Mouse (Mus musculus) kidney, adult 2 months (tissue): ENCODE results near the gene Clp1. TPM values are rescaled to one million over a fixed set of nuclear protein-coding genes. Genes with fewer than 3 reads are reported as not detected.

Source experiments
- DNase-seq: peaks from one replicate; pipeline ENCODE4 v3.0.0; 2021
- H3K27ac ChIP-seq: fragments of 200-500 bp; 2 replicates; pipeline ENCODE4 v1.5.1; 2012; ENCODE audit warnings: low read depth, low read length, control low read depth, inconsistent platforms; ENCODE audit not compliant: insufficient read depth
- H3K27me3 ChIP-seq: fragments of 200-500 bp; replicated peaks from 2 replicates; pipeline ENCODE4 v1.6.1; 2012; ENCODE audit warnings: mild to moderate bottlenecking, moderate library complexity, low read length, inconsistent platforms; ENCODE audit not compliant: control insufficient read depth, insufficient read depth
- H3K36me3 ChIP-seq: fragments of 200-500 bp; 2 replicates; pipeline ENCODE4 v1.6.1; 2012; ENCODE audit warnings: mild to moderate bottlenecking, moderate library complexity, low read length, inconsistent platforms; ENCODE audit not compliant: control insufficient read depth, insufficient read depth
- H3K4me1 ChIP-seq: fragments of 200-500 bp; 2 replicates; pipeline ENCODE4 v1.6.1; 2011; ENCODE audit warnings: low read length; ENCODE audit not compliant: control insufficient read depth, insufficient read depth
- H3K4me3 ChIP-seq: fragments of 200-500 bp; 2 replicates; pipeline ENCODE4 v1.5.1; 2011; ENCODE audit warnings: mild to moderate bottlenecking, low read depth, low read length, control low read depth; ENCODE audit not compliant: insufficient read depth
- CTCF ChIP-seq: fragments of 200-500 bp; conservative IDR thresholded peaks from 2 replicates; pipeline ENCODE4 v1.5.1; 2011; ENCODE audit warnings: low read depth, mild to moderate bottlenecking, control low read depth, low read length, moderate library complexity, mixed read lengths; ENCODE audit not compliant: insufficient read depth, insufficient read length
- POLR2A ChIP-seq: fragments of 200-500 bp; IDR thresholded peaks from one replicate; pipeline ENCODE4 v1.6.1; 2011; ENCODE audit warnings: low read depth, low read length, control low read depth
- WGBS: fragments of 180-500 bp; shearing (Covaris S2); methylation state at CpG from one replicate; pipeline ENCODE4 v1.1.7; 2018; 5-methylcytosine and 5-hydroxymethylcytosine counted together
- polyA plus RNA-seq: library from polyadenylated mRNA; depleted of rRNA; stranded (reverse); fragments of >200 nt; gene quantifications from 2 replicates; pipeline ENCODE4 v1.2.3, GENCODE M21; 2012

Clp1 gene
- polyA plus RNA-seq, 1 experiment = 11.1 TPM

- no peak for DNase-seq
- no peak for TF ChIP-seq POLR2A
- no peak for TF ChIP-seq CTCF
- Histone ChIP-seq H3K4me1 (peaks cover 4% of the 10 kb centered on the region; the same call in 1 of the 2 replicates), H3K4me3 (peak overlapping the region; percentile 95), H3K27me3 (no peaks in the 10 kb centered on the region), H3K36me3 (peaks cover 8% of the 10 kb centered on the region), H3K27ac (peak overlapping the region; percentile 91)
- under 1% methylated on average over 26 of the region's 26 CpGs for WGBS
Measured at GRCm38 (mm10) chr2:84714422-84714810, 12.7 kb downstream of the Clp1 start.

DNA sequence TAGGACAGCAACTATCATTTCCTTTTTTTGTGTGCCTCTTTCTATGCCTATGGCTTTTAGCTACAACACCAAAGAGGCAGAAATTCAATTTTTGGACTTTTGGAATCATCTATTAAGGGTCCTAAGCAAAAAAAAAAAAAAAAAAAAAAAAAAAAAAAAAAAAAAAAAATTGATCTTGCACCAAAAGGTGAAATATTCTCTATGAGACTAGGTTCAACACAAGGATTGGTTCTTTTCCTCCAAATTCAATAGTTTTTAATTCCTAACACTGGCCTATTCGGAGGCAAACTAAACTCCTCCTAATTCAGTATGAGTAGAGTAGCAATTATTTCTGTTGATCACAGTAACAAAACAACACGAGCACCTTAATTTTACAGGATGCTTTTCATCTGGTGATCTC, 15.3 kb downstream of the Clp1 start:
- WGBS = 80% methylated on average over 2 of the region's 2 CpGs
- Histone ChIP-seq H3K27ac (no peak overlapping the region), H3K36me3 (peaks cover 8% of the 10 kb centered on the region), H3K27me3 (no peaks in the 10 kb centered on the region), H3K4me3 (no peak overlapping the region), H3K4me1 (peaks cover 11% of the 10 kb centered on the region; the same call in 1 of the 2 replicates)
- TF ChIP-seq CTCF = no peak
- no peak for TF ChIP-seq POLR2A
- no peak for DNase-seq

GRCm38 (mm10) chr2:84707523-84707922, 19.6 kb downstream of the Clp1 start:
- TF ChIP-seq CTCF = no peak
- peaks cover 8% of the 10 kb centered on the region for H3K36me3 ChIP-seq
- H3K4me1 ChIP-seq = peaks cover 7% of the 10 kb centered on the region; the same call in 1 of the 2 replicates
- H3K4me3 ChIP-seq = no peak overlapping the region
- no peak for DNase-seq
- H3K27me3 ChIP-seq = no peaks in the 10 kb centered on the region
- 55% methylated on average over 1 of the region's 1 CpGs for WGBS
- H3K27ac ChIP-seq = no peak overlapping the region

- Histone ChIP-seq H3K4me1 (peaks cover 7% of the 10 kb centered on the region; the same call in 1 of the 2 replicates), H3K27ac (no peak overlapping the region), H3K36me3 (peaks cover 6% of the 10 kb centered on the region), H3K27me3 (no peaks in the 10 kb centered on the region), H3K4me3 (no peak overlapping the region)
- no peak for DNase-seq
- WGBS = 82% methylated on average over 1 of the region's 1 CpGs
- TF ChIP-seq CTCF = no peak
- TF ChIP-seq POLR2A = no peak
Measured at GRCm38 (mm10) chr2:84705295-84705694, 21.9 kb downstream of the Clp1 start.

DNA sequence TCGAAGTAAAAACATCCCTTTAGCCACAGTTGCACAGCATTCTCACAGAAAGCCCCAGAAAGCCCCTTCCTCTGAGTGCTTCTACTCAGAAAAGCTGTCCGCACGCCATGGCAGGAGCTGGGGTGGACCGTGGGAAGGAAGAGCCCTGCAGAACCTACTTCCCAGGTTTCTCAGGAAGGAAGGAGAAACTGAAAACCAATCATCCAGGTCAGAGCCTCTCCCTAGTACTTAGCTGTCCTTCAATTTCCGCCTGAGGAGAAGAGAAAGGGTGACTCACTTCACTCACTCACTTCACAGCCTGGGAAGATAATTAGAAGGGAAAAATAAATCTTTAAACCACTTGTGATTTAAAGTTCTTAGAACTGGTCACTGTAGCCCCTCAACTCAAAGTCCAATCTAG, 22.8 kb downstream of the Clp1 start:
- Histone ChIP-seq H3K36me3 (no peaks in the 10 kb centered on the region; the same call in 1 of the 2 replicates), H3K4me1 (peaks cover 7% of the 10 kb centered on the region; the same call in 1 of the 2 replicates), H3K27me3 (no peaks in the 10 kb centered on the region), H3K4me3 (no peak overlapping the region), H3K27ac (no peak overlapping the region)
- WGBS = 47% methylated on average over 5 of the region's 5 CpGs
- no peak for DNase-seq
- no peak for TF ChIP-seq POLR2A
- no peak for TF ChIP-seq CTCF

GRCm38 (mm10) chr2:84703497-84703896, 23.7 kb downstream of the Clp1 start:
- Histone ChIP-seq H3K4me3 (no peak overlapping the region), H3K36me3 (no peaks in the 10 kb centered on the region; the same call in 1 of the 2 replicates), H3K27ac (no peak overlapping the region), H3K27me3 (no peaks in the 10 kb centered on the region), H3K4me1 (peaks cover 7% of the 10 kb centered on the region; the same call in 1 of the 2 replicates)
- DNase-seq = no peak
- TF ChIP-seq CTCF = no peak
- 88% methylated on average over 1 of the region's 1 CpGs for WGBS

- no peaks in the 10 kb centered on the region for H3K27me3 ChIP-seq
- TF ChIP-seq CTCF (no peak), POLR2A (no peak)
- no peak overlapping the region for H3K27ac ChIP-seq
- peaks cover 6% of the 10 kb centered on the region for H3K36me3 ChIP-seq
- no peak overlapping the region for H3K4me3 ChIP-seq
- no peaks in the 10 kb centered on the region for H3K4me1 ChIP-seq
- WGBS = 78% methylated on average over 5 of the region's 5 CpGs
- no peak for DNase-seq
Measured at GRCm38 (mm10) chr2:84695007-84695695, 32.0 kb downstream of the Clp1 start.
